Mouse (Mus musculus) heart, adult 2 months (tissue): ENCODE measurements around the gene Col24a1. TPM values are rescaled to one million over a fixed set of nuclear protein-coding genes. Genes with fewer than 3 reads are reported as not detected.

Experiments used
- DNase-seq, 2 experiments: peaks; one replicate each; pipeline ENCODE4 v3.0.0; 2021
- H3K27ac ChIP-seq: fragments of 200-600 bp; 2 replicates; pipeline ENCODE4 v1.8.1; 2022
- H3K27me3 ChIP-seq: fragments of 200-500 bp; 2 replicates; pipeline ENCODE4 v1.6.1; 2012; ENCODE audit warnings: mild to moderate bottlenecking, low read length, inconsistent platforms, mixed read lengths; ENCODE audit not compliant: control insufficient read depth, insufficient read depth
- H3K36me3 ChIP-seq: fragments of 200-500 bp; 2 replicates; pipeline ENCODE4 v1.6.1; 2012; ENCODE audit warnings: low read length, inconsistent platforms; ENCODE audit not compliant: control insufficient read depth, insufficient read depth
- H3K4me1 ChIP-seq: fragments of 200-500 bp; 2 replicates; pipeline ENCODE4 v1.6.1; 2011; ENCODE audit warnings: low read length; ENCODE audit not compliant: control insufficient read depth, insufficient read depth
- H3K4me3 ChIP-seq: fragments of 200-600 bp; 2 replicates; pipeline ENCODE4 v1.8.1; 2022
- H3K79me2 ChIP-seq: fragments of 200-500 bp; replicated peaks from 2 replicates; pipeline ENCODE4 v1.6.1; 2012; ENCODE audit warnings: mild to moderate bottlenecking, inconsistent platforms, low read length, moderate library complexity, mixed read lengths; ENCODE audit not compliant: control insufficient read depth, insufficient read depth
- H3K9ac ChIP-seq: fragments of 200-500 bp; 2 replicates; pipeline ENCODE4 v1.6.1; 2012; ENCODE audit warnings: low read depth, mild to moderate bottlenecking, control low read depth, inconsistent platforms, low read length, mixed read lengths
- CTCF ChIP-seq: fragments of 200-600 bp; IDR thresholded peaks from 2 replicates; pipeline ENCODE4 v1.8.1; 2022; ENCODE audit warnings: antibody characterized with exemption, mild to moderate bottlenecking, moderate library complexity
- EP300 ChIP-seq: fragments of 200-500 bp; IDR thresholded peaks from 2 replicates; pipeline ENCODE4 v1.6.1; 2011; ENCODE audit warnings: low read depth, low read length, control low read depth; ENCODE audit not compliant: insufficient read depth
- POLR2A ChIP-seq: fragments of 200-500 bp; IDR thresholded peaks from 2 replicates; pipeline ENCODE4 v1.6.1; 2011; ENCODE audit warnings: mild to moderate bottlenecking, low read depth, low read length, control low read depth; ENCODE audit not compliant: insufficient read depth
- WGBS: fragments of 180-500 bp; shearing (Covaris S2); methylation state at CpG from one replicate; pipeline ENCODE4 v1.1.7; 2018; 5-methylcytosine and 5-hydroxymethylcytosine counted together
- intact Hi-C: fragments of 180-260 bp; cut with DNase I; formaldehyde crosslinking; loops from one replicate; pipeline ENCODE4 v1.15.1; 2025
- polyA plus RNA-seq: library from polyadenylated mRNA; depleted of rRNA; stranded (reverse); fragments of >200 nt; gene quantifications from 2 replicates; pipeline ENCODE4 v1.2.3, GENCODE M21; 2012; rRNA removed
- total RNA-seq, 2 experiments: library from RNA; stranded (reverse); gene quantifications; 2 replicates each; pipeline ENCODE4 v1.2.3; 2021

Col24a1 gene
- total and polyA plus RNA-seq, 3 experiments, result 0.05 to 0.07 (median 0.06) TPM

DNA sequence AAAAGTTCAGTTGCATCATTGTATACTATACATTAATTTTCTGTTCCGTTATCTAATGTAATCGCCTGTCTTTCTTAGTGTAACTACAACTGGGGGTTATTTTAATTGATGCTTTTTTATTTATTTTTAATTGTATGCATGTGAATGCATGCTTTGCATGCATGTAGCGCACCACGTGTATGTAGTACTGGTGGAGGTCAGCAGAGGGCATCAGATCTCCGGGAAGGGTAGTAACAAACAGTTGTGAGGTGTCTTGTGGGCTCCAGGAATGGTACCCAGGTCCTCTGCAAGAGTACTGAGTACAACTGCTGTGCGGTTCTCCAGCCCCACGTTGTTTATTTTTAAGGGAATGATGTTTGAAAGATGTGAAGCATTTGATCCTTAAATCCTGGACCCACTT is 306.8 kb downstream of the Col24a1 start:
- intact Hi-C loops, result no loop called here
- no peak overlapping the region for H3K9ac ChIP-seq
- no peaks in the 10 kb centered on the region; the same call in 1 of the 2 replicates for H3K36me3 ChIP-seq
- H3K4me1 ChIP-seq, result no peaks in the 10 kb centered on the region
- H3K27ac ChIP-seq, result no peak overlapping the region
- H3K4me3 ChIP-seq, result no peak overlapping the region
- H3K27me3 ChIP-seq, result no peaks in the 10 kb centered on the region
- H3K79me2 ChIP-seq, result no peaks in the 10 kb centered on the region
- TF ChIP-seq EP300 (no peak), CTCF (peak; percentile 37)
- no peak for DNase-seq
- 97% methylated on average over 7 of the region's 7 CpGs for WGBS

DNA sequence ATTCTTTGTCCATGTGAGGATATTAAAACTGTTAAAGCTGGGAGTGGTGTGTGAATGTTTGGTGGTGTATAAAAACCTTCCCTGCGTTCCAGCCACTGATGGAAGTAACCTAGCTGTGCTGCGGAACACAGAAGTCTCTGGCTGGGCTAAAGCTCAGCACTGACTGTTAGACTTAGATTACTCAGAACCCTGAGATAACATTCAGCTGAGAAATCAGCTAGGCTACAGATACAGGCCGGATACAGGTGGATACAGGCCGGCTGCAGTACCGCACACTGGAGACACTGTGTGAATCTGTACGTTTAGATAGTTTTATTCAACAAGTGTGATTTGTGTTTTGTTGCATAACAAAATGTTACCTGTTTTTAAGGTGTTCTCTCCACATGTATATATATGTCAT is 308.5 kb downstream of the Col24a1 start:
- Histone ChIP-seq H3K27ac (no peak overlapping the region), H3K27me3 (no peaks in the 10 kb centered on the region), H3K79me2 (no peaks in the 10 kb centered on the region), H3K4me3 (no peak overlapping the region), H3K9ac (no peak overlapping the region), H3K4me1 (no peaks in the 10 kb centered on the region), H3K36me3 (no peaks in the 10 kb centered on the region)
- intact Hi-C loops, result no loop called here
- no peak for DNase-seq
- WGBS, result 72% methylated on average over 6 of the region's 6 CpGs
- TF ChIP-seq POLR2A (no peak), EP300 (no peak), CTCF (no peak)

DNA sequence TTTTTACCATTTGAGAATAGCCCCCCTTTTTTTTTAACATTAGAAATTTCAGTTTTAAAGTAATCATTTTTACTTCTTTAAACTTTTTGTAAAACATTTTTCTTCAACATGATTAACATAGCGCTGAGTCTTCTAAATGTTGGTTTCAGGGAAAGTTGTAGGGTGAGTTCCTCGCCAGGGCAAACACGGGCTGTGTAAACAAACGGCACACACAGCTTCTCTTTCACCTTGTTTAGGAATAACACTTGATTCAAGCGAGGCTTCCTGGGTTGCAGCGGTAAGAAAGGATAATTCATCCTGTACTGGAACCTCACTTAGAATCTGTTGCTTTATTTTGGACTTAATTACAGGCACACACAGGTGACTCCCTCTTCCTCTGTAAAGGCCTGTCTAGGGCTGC is 309.1 kb downstream of the Col24a1 start:
- no peaks in the 10 kb centered on the region for H3K4me1 ChIP-seq
- 74% methylated on average over 6 of the region's 6 CpGs for WGBS
- H3K36me3 ChIP-seq, result no peaks in the 10 kb centered on the region
- no peak for DNase-seq
- no peak overlapping the region for H3K9ac ChIP-seq
- TF ChIP-seq CTCF (no peak), POLR2A (no peak), EP300 (no peak)
- no peak overlapping the region for H3K4me3 ChIP-seq
- intact Hi-C loops, result no loop called here
- no peaks in the 10 kb centered on the region for H3K27me3 ChIP-seq
- no peaks in the 10 kb centered on the region for H3K79me2 ChIP-seq
- H3K27ac ChIP-seq, result no peak overlapping the region

Other genes starting within 250 kb of the Col24a1 start
- under 1 TPM; 0.10 to 0.11 TPM for gene Clca2, start 193.0 kb upstream of the Col24a1 start, total RNA-seq
- gene Clca2, start 193.0 kb upstream of the Col24a1 start, polyA plus RNA-seq, result 0.06 and 0.12 TPM in 2 replicates
- gene Odf2l, start 173.9 kb upstream of the Col24a1 start, total RNA-seq, result 10 to 100 TPM; 10.1 to 13.2 TPM
- 2.6 and 5.9 TPM in 2 replicates for gene Odf2l, start 173.9 kb upstream of the Col24a1 start, polyA plus RNA-seq